Mouse (Mus musculus) CD4-positive, CD25-positive, alpha-beta regulatory T cell, adult 4 months (primary cell): ENCODE results near the gene Olfr519. TPM values are rescaled to one million over a fixed set of nuclear protein-coding genes. Genes with fewer than 3 reads are reported as not detected.

Experiments
- ATAC-seq: one replicate; pipeline ENCODE4 v1.8.0; 2017
- polyA plus RNA-seq, 2 experiments: library from polyadenylated mRNA; unstranded; fragments of 100-300 nt; shearing (Covaris generic); gene quantifications; one replicate each; pipeline ENCODE4 v1.2.1; 2017

Gene Olfr519
- not detected for polyA plus RNA-seq

- no peak for ATAC-seq
These were observed at the start of gene Olfr519 for GRCm38 (mm10) chr7:108894320-108894719. Gene Olfr519 (minus strand): TSS chr7:108894420.

- peak; percentile 81 for ATAC-seq
These were observed 49.8 kb upstream of the Olfr519 start for GRCm38 (mm10) chr7:108944002-108944401.

GRCm38 (mm10) chr7:108941466-108941865 is 47.2 kb upstream of the Olfr519 start:
- no peak for ATAC-seq

GRCm38 (mm10) chr7:108936591-108936990 is 42.4 kb upstream of the Olfr519 start:
- ATAC-seq, result no peak

GRCm38 (mm10) chr7:108935411-108935810 is 41.2 kb upstream of the Olfr519 start:
- ATAC-seq, result no peak

- ATAC-seq, result no peak
These were observed 40.6 kb upstream of the Olfr519 start for GRCm38 (mm10) chr7:108934836-108935235.

GRCm38 (mm10) chr7:108933794-108934731 is 39.8 kb upstream of the Olfr519 start, which contains the start of gene Eif3f:
Gene Eif3f (plus strand): TSS chr7:108934417.
- ATAC-seq, result peak; percentile 96

GRCm38 (mm10) chr7:108929726-108930393 is 35.6 kb upstream of the Olfr519 start, which contains the start of gene Nlrp10:
Gene Nlrp10 (minus strand): TSS chr7:108930178.
- no peak for ATAC-seq

GRCm38 (mm10) chr7:108928280-108929188 is 34.3 kb upstream of the Olfr519 start:
- ATAC-seq, result no peak

GRCm38 (mm10) chr7:108927043-108927442 is 32.8 kb upstream of the Olfr519 start:
- ATAC-seq, result no peak

GRCm38 (mm10) chr7:108903969-108904368 is 9.7 kb upstream of the Olfr519 start:
- ATAC-seq, result no peak

- no peak for ATAC-seq
These were observed 9.3 kb downstream of the Olfr519 start, which contains the start of gene Olfr518 for GRCm38 (mm10) chr7:108884906-108885305. Gene Olfr518 (minus strand): TSS chr7:108885006.

- ATAC-seq, result no peak
These were observed 21.9 kb downstream of the Olfr519 start, which contains the start of gene Olfr517 for GRCm38 (mm10) chr7:108872279-108872678. Gene Olfr517 (minus strand): TSS chr7:108872379.

GRCm38 (mm10) chr7:108850429-108850828 is 43.8 kb downstream of the Olfr519 start, which contains the start of gene Olfr516:
Gene Olfr516 (minus strand): TSS chr7:108850529.
- no peak for ATAC-seq

Other genes with a start within 250 kb of the Olfr519 start
- gene Olfr509, start 242.5 kb downstream of the Olfr519 start, polyA plus RNA-seq, result not detected
- not detected for gene Olfr510, start 228.0 kb downstream of the Olfr519 start, polyA plus RNA-seq
- gene Olfr512, start 181.1 kb downstream of the Olfr519 start, polyA plus RNA-seq, result not detected
- not detected for gene Olfr513, start 143.4 kb downstream of the Olfr519 start, polyA plus RNA-seq
- not detected for gene Olfr514, start 68.4 kb downstream of the Olfr519 start, polyA plus RNA-seq
- gene Olfr516, start 43.9 kb downstream of the Olfr519 start, polyA plus RNA-seq, result not detected
- not detected for gene Olfr517, start 22.0 kb downstream of the Olfr519 start, polyA plus RNA-seq
- gene Olfr518, start 9.4 kb downstream of the Olfr519 start, polyA plus RNA-seq, result under 1 TPM in 1 of 2 experiments, not detected in 1; 0.24 TPM
- gene Nlrp10, start 35.8 kb upstream of the Olfr519 start, polyA plus RNA-seq, result under 1 TPM in 1 of 2 experiments, not detected in 1; 0.22 TPM
- 10 to 100 TPM; 15.8 to 47.3 TPM for gene Eif3f, start 40.0 kb upstream of the Olfr519 start, polyA plus RNA-seq
- under 1 TPM; 0.34 to 0.37 TPM for gene Tub, start 55.9 kb upstream of the Olfr519 start, polyA plus RNA-seq
- under 1 TPM; 0.19 to 0.43 TPM for gene Ric3, start 188.9 kb upstream of the Olfr519 start, polyA plus RNA-seq